Mouse (Mus musculus) heart, embryonic 13.5 days (tissue): ENCODE results near the gene Exoc1. TPM values are rescaled to one million over a fixed set of nuclear protein-coding genes. Genes with fewer than 3 reads are reported as not detected.
A peak's percentile ranks its signal among the peaks of the same experiment; 100 is the strongest.

ENCODE experiments used
- ATAC-seq: fragments of 200-750 bp; cut with Nextera tagmentation; 2 replicates; pipeline ENCODE4 v1.8.0; 2017; ENCODE audit warnings: moderate TSS enrichment; ENCODE audit not compliant: insufficient number of reproducible peaks, low FRiP score, low TSS enrichment; ENCODE audit errors: extremely low read depth
- H3K27ac ChIP-seq: fragments of 300-500 bp; sonication (generic); replicated peaks from 2 replicates; pipeline ENCODE4 v1.5.1; 2015; ENCODE audit warnings: moderate library complexity, mild to moderate bottlenecking, inconsistent platforms
- H3K27me3 ChIP-seq: fragments of 300-500 bp; sonication (generic); replicated peaks from 2 replicates; pipeline ENCODE4 v1.6.1; 2015; ENCODE audit warnings: mild to moderate bottlenecking, inconsistent platforms
- H3K36me3 ChIP-seq: fragments of 300-500 bp; sonication (generic); 2 replicates; pipeline ENCODE4 v1.6.1; 2015; ENCODE audit warnings: mild to moderate bottlenecking, inconsistent platforms
- H3K4me1 ChIP-seq: fragments of 300-500 bp; sonication (generic); 2 replicates; pipeline ENCODE4 v1.6.1; 2015; ENCODE audit warnings: inconsistent platforms
- H3K4me2 ChIP-seq: fragments of 300-500 bp; sonication (generic); 2 replicates; pipeline ENCODE4 v1.6.1; 2015; ENCODE audit warnings: inconsistent platforms, mild to moderate bottlenecking, moderate library complexity
- H3K4me3 ChIP-seq: fragments of 300-500 bp; sonication (generic); 2 replicates; pipeline ENCODE4 v1.5.1; 2015; ENCODE audit warnings: moderate library complexity, mild to moderate bottlenecking, inconsistent platforms
- H3K9ac ChIP-seq: fragments of 300-500 bp; sonication (generic); 2 replicates; pipeline ENCODE4 v1.6.1; 2015; ENCODE audit warnings: inconsistent platforms, mild to moderate bottlenecking, moderate library complexity
- H3K9me3 ChIP-seq: fragments of 300-500 bp; sonication (generic); 2 replicates; pipeline ENCODE4 v1.6.1; 2016; ENCODE audit warnings: inconsistent platforms
- WGBS: fragments of 180-500 bp; shearing (Covaris S2); methylation state at CpG from one replicate; pipeline ENCODE4 v1.1.7; 2015; ENCODE audit warnings: mixed read lengths; 5-methylcytosine and 5-hydroxymethylcytosine counted together
- polyA plus RNA-seq: library from polyadenylated mRNA; unstranded; fragments of >200 nt; fragmentation: Nextera tagmentation; extraction: Ambion mirVana; gene quantifications from 2 replicates; pipeline ENCODE4 v1.2.1, GENCODE M21; 2015

Gene Exoc1
- 21.3 and 22.7 TPM in 2 replicates for polyA plus RNA-seq

- no peaks in the 10 kb centered on the region for H3K27me3 ChIP-seq
- peak within 1 kb of the TSS; percentile 86 for H3K4me2 ChIP-seq
- H3K9ac ChIP-seq: peak within 1 kb of the TSS; percentile 88
- H3K9me3 ChIP-seq: no peaks in the 10 kb centered on the region
- peak within 1 kb of the TSS; percentile 81 for H3K27ac ChIP-seq
- peaks cover 11% of the 10 kb centered on the region for H3K36me3 ChIP-seq
- H3K4me1 ChIP-seq: peaks cover 15% of the 10 kb centered on the region
- under 1% methylated on average over 38 of the region's 39 CpGs for WGBS
- peak; percentile 93 for ATAC-seq
- peak within 1 kb of the TSS; percentile 91 for H3K4me3 ChIP-seq
Measured at GRCm38 (mm10) chr5:76529040-76529703, at the start of gene Exoc1. TSS of gene Exoc1 (plus strand) at chr5:76529311.

GRCm38 (mm10) chr5:76483811-76484210, 45.3 kb upstream of the Exoc1 start, which contains the start of gene Gm7271:
TSS of gene Gm7271 (plus strand) at chr5:76484040.
- no peak within 1 kb of the TSS for H3K4me2 ChIP-seq
- no peak within 1 kb of the TSS for H3K4me3 ChIP-seq
- 50% methylated on average over 5 of the region's 5 CpGs for WGBS
- H3K36me3 ChIP-seq: no peaks in the 10 kb centered on the region
- no peaks in the 10 kb centered on the region for H3K4me1 ChIP-seq
- no peak for ATAC-seq
- no peak within 1 kb of the TSS for H3K27ac ChIP-seq
- H3K27me3 ChIP-seq: peaks cover 58% of the 10 kb centered on the region
- no peak within 1 kb of the TSS for H3K9ac ChIP-seq
- no peaks in the 10 kb centered on the region for H3K9me3 ChIP-seq

- H3K4me1 ChIP-seq: no peaks in the 10 kb centered on the region
- no peak overlapping the region for H3K4me3 ChIP-seq
- H3K9me3 ChIP-seq: no peaks in the 10 kb centered on the region
- H3K27ac ChIP-seq: no peak overlapping the region
- no peak overlapping the region for H3K9ac ChIP-seq
- H3K27me3 ChIP-seq: peaks cover 31% of the 10 kb centered on the region
- WGBS: 77% methylated on average over 13 of the region's 13 CpGs
- no peaks in the 10 kb centered on the region for H3K36me3 ChIP-seq
- ATAC-seq: no peak
- no peak overlapping the region for H3K4me2 ChIP-seq
Measured at GRCm38 (mm10) chr5:76495126-76495525, 34.0 kb upstream of the Exoc1 start.

- Histone ChIP-seq H3K4me2 (no peak overlapping the region), H3K4me1 (no peaks in the 10 kb centered on the region), H3K9ac (no peak overlapping the region), H3K36me3 (no peaks in the 10 kb centered on the region), H3K27me3 (no peaks in the 10 kb centered on the region), H3K9me3 (no peaks in the 10 kb centered on the region), H3K27ac (no peak overlapping the region), H3K4me3 (no peak overlapping the region)
- no peak for ATAC-seq
- 70% methylated on average over 1 of the region's 1 CpGs for WGBS
Measured at GRCm38 (mm10) chr5:76522446-76522845, 6.7 kb upstream of the Exoc1 start.

- Histone ChIP-seq H3K4me3 (no peak overlapping the region), H3K4me1 (no peaks in the 10 kb centered on the region), H3K9me3 (no peaks in the 10 kb centered on the region), H3K9ac (no peak overlapping the region), H3K36me3 (no peaks in the 10 kb centered on the region), H3K27ac (no peak overlapping the region), H3K4me2 (no peak overlapping the region), H3K27me3 (no peaks in the 10 kb centered on the region)
- ATAC-seq: no peak
- WGBS: 61% methylated on average over 5 of the region's 5 CpGs
Measured at GRCm38 (mm10) chr5:76524623-76525022, 4.5 kb upstream of the Exoc1 start.

GRCm38 (mm10) chr5:76525066-76525465, 4.0 kb upstream of the Exoc1 start:
- Histone ChIP-seq H3K36me3 (no peaks in the 10 kb centered on the region), H3K27ac (no peak overlapping the region), H3K4me1 (peaks cover 4% of the 10 kb centered on the region), H3K9me3 (no peaks in the 10 kb centered on the region), H3K27me3 (no peaks in the 10 kb centered on the region), H3K4me2 (no peak overlapping the region), H3K9ac (no peak overlapping the region), H3K4me3 (no peak overlapping the region)
- WGBS: 45% methylated on average over 4 of the region's 4 CpGs
- no peak for ATAC-seq

GRCm38 (mm10) chr5:76525829-76526228, 3.3 kb upstream of the Exoc1 start:
- 34% methylated on average over 2 of the region's 2 CpGs for WGBS
- Histone ChIP-seq H3K9ac (no peak overlapping the region), H3K9me3 (no peaks in the 10 kb centered on the region), H3K4me3 (no peak overlapping the region), H3K4me2 (no peak overlapping the region), H3K36me3 (no peaks in the 10 kb centered on the region), H3K27me3 (no peaks in the 10 kb centered on the region), H3K4me1 (peaks cover 12% of the 10 kb centered on the region), H3K27ac (no peak overlapping the region)
- ATAC-seq: no peak

GRCm38 (mm10) chr5:76529704-76530066, 574 bp downstream of the Exoc1 start:
- WGBS: 8% methylated on average over 9 of the region's 9 CpGs
- peak overlapping the region; percentile 91 for H3K4me3 ChIP-seq
- H3K9me3 ChIP-seq: no peaks in the 10 kb centered on the region
- peak overlapping the region; percentile 88 for H3K9ac ChIP-seq
- peak overlapping the region; percentile 86 for H3K4me2 ChIP-seq
- H3K36me3 ChIP-seq: peaks cover 13% of the 10 kb centered on the region
- H3K27me3 ChIP-seq: no peaks in the 10 kb centered on the region
- H3K27ac ChIP-seq: peak overlapping the region; percentile 81
- peaks cover 15% of the 10 kb centered on the region for H3K4me1 ChIP-seq
- ATAC-seq: no peak

- H3K4me3 ChIP-seq: no peak overlapping the region
- peaks cover 45% of the 10 kb centered on the region for H3K36me3 ChIP-seq
- no peak for ATAC-seq
- no peaks in the 10 kb centered on the region for H3K27me3 ChIP-seq
- no peak overlapping the region for H3K9ac ChIP-seq
- H3K4me1 ChIP-seq: peaks cover 15% of the 10 kb centered on the region
- WGBS: 80% methylated on average over 6 of the region's 6 CpGs
- no peaks in the 10 kb centered on the region for H3K9me3 ChIP-seq
- H3K4me2 ChIP-seq: no peak overlapping the region
- no peak overlapping the region for H3K27ac ChIP-seq
Measured at GRCm38 (mm10) chr5:76533186-76533585, 4.1 kb downstream of the Exoc1 start.

- peaks cover 62% of the 10 kb centered on the region for H3K36me3 ChIP-seq
- H3K4me3 ChIP-seq: no peak overlapping the region
- no peak for ATAC-seq
- WGBS: 87% methylated on average over 1 of the region's 1 CpGs
- no peak overlapping the region for H3K27ac ChIP-seq
- no peaks in the 10 kb centered on the region for H3K9me3 ChIP-seq
- no peaks in the 10 kb centered on the region for H3K27me3 ChIP-seq
- no peak overlapping the region for H3K9ac ChIP-seq
- no peak overlapping the region for H3K4me2 ChIP-seq
- no peaks in the 10 kb centered on the region for H3K4me1 ChIP-seq
Measured at GRCm38 (mm10) chr5:76536231-76536630, 7.1 kb downstream of the Exoc1 start.

GRCm38 (mm10) chr5:76537578-76537977, 8.5 kb downstream of the Exoc1 start:
- Histone ChIP-seq H3K4me3 (no peak overlapping the region), H3K36me3 (peaks cover 71% of the 10 kb centered on the region), H3K27me3 (no peaks in the 10 kb centered on the region), H3K4me2 (no peak overlapping the region), H3K9ac (no peak overlapping the region), H3K27ac (no peak overlapping the region), H3K9me3 (no peaks in the 10 kb centered on the region), H3K4me1 (no peaks in the 10 kb centered on the region)
- ATAC-seq: no peak
- WGBS: 91% methylated on average over 10 of the region's 10 CpGs

GRCm38 (mm10) chr5:76540181-76540580, 11.1 kb downstream of the Exoc1 start:
- Histone ChIP-seq H3K27ac (no peak overlapping the region; the same call in 1 of the 2 replicates), H3K4me2 (no peak overlapping the region), H3K9ac (no peak overlapping the region), H3K4me1 (no peaks in the 10 kb centered on the region), H3K4me3 (no peak overlapping the region), H3K9me3 (no peaks in the 10 kb centered on the region), H3K27me3 (no peaks in the 10 kb centered on the region), H3K36me3 (peaks cover 80% of the 10 kb centered on the region)
- ATAC-seq: no peak
- 74% methylated on average over 8 of the region's 8 CpGs for WGBS
